Mouse (Mus musculus): ENCODE measurements around the gene Kcnma1. TPM values are rescaled to one million over a fixed set of nuclear protein-coding genes. Genes with fewer than 3 reads are reported as not detected.

Gene Kcnma1
- polyA plus RNA-seq, 1 experiment, result 4.9 TPM

DNA sequence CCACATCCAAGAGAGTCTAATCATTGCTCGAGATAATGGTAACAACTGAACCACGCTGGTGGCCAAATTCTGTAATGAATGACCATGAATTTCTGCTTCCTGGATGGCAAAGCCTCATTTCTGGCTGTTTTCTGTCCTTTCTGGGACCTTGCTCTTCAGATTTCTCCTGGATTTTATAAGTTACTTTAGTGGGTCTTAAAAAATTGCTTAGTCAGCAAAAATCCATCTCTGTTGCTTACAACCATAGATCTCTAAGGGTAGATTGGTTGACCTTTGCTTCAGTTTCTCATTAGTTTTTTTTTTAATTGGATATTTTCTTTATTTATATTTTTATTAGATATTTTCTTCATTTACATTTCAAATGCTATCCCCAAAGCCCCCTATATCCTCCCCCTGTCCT, 496.9 kb downstream of the Kcnma1 start:
- DNase-seq, result no peak
- no peak overlapping the region for H3K4me3 ChIP-seq (ENCODE audit: control insufficient read depth, insufficient read depth, low read length)
- no peak for TF ChIP-seq CTCF (IDR thresholded peaks at IDR 0.05; ENCODE audit: borderline replicate concordance, control insufficient read depth, extremely low read depth, insufficient read depth, low read length, poor library complexity)
- no peak for TF ChIP-seq POLR2A (IDR thresholded peaks at IDR 0.05; ENCODE audit: control insufficient read depth, extremely low read depth, insufficient read depth, low read length, poor library complexity)
- WGBS, result 94% methylated on average over 2 of the region's 2 CpGs
- H3K4me1 ChIP-seq (replicated peaks; ENCODE audit: control insufficient read depth, insufficient read depth, low read length), result no peaks in the 10 kb centered on the region
- H3K27ac ChIP-seq (ENCODE audit: control insufficient read depth, insufficient read depth, low read length), result no peak overlapping the region
- no peaks in the 10 kb centered on the region for H3K36me3 ChIP-seq (ENCODE audit: control insufficient read depth, insufficient read depth, low read length)
- no peaks in the 10 kb centered on the region for H3K27me3 ChIP-seq (ENCODE audit: control insufficient read depth, insufficient read depth, low read length)

DNA sequence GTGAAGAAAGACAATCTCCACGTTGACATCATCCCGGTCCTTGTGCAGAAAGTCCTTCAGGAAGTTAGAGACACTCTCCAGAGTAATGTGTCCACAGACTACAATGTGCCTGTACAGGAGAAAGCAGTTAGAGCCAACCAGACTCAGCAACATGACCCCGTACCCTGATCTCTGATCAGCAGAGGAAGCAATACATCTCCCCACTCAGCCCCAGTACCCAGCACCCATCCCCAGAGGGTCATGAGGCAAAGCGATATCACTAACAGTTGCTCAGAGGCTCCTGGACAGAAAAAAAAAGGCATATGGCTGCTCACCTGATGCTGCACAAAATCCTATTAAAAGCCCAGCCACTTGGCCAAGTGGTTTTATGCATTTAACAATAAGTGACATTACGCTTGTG, 504.5 kb downstream of the Kcnma1 start:
- Histone ChIP-seq H3K36me3 (ENCODE audit: control insufficient read depth, insufficient read depth, low read length) (no peaks in the 10 kb centered on the region), H3K4me3 (ENCODE audit: control insufficient read depth, insufficient read depth, low read length) (no peak overlapping the region), H3K27ac (ENCODE audit: control insufficient read depth, insufficient read depth, low read length) (no peak overlapping the region), H3K4me1 (replicated peaks; ENCODE audit: control insufficient read depth, insufficient read depth, low read length) (no peaks in the 10 kb centered on the region), H3K27me3 (ENCODE audit: control insufficient read depth, insufficient read depth, low read length) (no peaks in the 10 kb centered on the region)
- DNase-seq, result no peak
- TF ChIP-seq POLR2A (IDR thresholded peaks at IDR 0.05; ENCODE audit: control insufficient read depth, extremely low read depth, insufficient read depth, low read length, poor library complexity), result no peak
- no peak for TF ChIP-seq CTCF (IDR thresholded peaks at IDR 0.05; ENCODE audit: borderline replicate concordance, control insufficient read depth, extremely low read depth, insufficient read depth, low read length, poor library complexity)
- WGBS, result 80% methylated on average over 5 of the region's 5 CpGs

DNA sequence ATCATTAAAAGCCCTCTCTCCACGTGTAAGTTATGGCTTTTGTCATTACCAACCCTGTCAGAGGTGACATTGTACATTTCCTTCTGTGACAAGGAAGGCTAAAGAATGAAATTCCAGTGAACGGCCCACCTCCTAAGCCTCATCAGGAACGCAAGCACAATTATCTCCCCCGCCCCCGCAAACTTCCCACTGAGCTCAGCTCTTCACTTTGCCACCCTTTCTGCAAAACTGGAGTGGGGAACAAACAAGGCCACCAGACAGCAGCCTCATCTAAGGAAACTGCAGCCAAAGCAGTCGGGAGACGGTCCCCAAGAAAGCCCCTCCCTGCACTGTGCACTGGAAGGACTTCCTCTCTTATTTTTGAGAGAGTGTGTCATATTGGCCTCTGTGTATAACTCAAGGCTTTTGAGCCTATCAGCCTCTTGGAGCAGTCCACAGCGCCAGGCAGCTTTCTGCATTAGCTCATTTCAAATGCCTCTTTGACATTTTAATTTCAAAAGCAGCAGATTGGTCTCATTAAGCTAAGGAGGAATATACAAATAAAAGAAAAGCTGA, 512.0 kb downstream of the Kcnma1 start:
- Histone ChIP-seq H3K4me3 (ENCODE audit: control insufficient read depth, insufficient read depth, low read length) (no peak overlapping the region), H3K4me1 (replicated peaks; ENCODE audit: control insufficient read depth, insufficient read depth, low read length) (no peaks in the 10 kb centered on the region), H3K27me3 (ENCODE audit: control insufficient read depth, insufficient read depth, low read length) (no peaks in the 10 kb centered on the region), H3K27ac (ENCODE audit: control insufficient read depth, insufficient read depth, low read length) (no peak overlapping the region), H3K36me3 (ENCODE audit: control insufficient read depth, insufficient read depth, low read length) (no peaks in the 10 kb centered on the region)
- 52% methylated on average over 8 of the region's 8 CpGs for WGBS
- no peak for TF ChIP-seq POLR2A (IDR thresholded peaks at IDR 0.05; ENCODE audit: control insufficient read depth, extremely low read depth, insufficient read depth, low read length, poor library complexity)
- no peak for TF ChIP-seq CTCF (IDR thresholded peaks at IDR 0.05; ENCODE audit: borderline replicate concordance, control insufficient read depth, extremely low read depth, insufficient read depth, low read length, poor library complexity)
- DNase-seq, result no peak

DNA sequence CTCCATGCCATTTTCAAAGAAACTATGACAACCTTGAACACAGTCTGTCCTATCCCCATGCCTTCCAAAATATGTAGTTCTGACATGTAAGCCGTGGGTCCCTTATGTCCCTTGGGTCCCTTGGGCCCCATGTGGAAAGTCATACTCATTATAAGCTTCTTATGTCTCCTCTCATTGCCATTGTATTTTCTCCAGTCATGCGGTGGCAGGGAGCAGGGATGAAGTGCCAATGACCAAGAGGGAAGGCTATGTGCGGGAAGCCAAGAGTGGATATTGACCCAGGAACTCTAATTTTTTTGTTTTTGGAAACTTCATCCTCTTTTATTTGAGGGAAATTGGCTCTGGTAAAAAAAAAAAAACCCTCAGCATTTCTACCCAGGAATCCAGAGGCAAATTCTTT, 517.5 kb downstream of the Kcnma1 start:
- Histone ChIP-seq H3K4me3 (ENCODE audit: control insufficient read depth, insufficient read depth, low read length) (no peak overlapping the region), H3K36me3 (ENCODE audit: control insufficient read depth, insufficient read depth, low read length) (no peaks in the 10 kb centered on the region), H3K27me3 (ENCODE audit: control insufficient read depth, insufficient read depth, low read length) (no peaks in the 10 kb centered on the region), H3K4me1 (replicated peaks; ENCODE audit: control insufficient read depth, insufficient read depth, low read length) (no peaks in the 10 kb centered on the region), H3K27ac (ENCODE audit: control insufficient read depth, insufficient read depth, low read length) (no peak overlapping the region)
- 97% methylated on average over 3 of the region's 3 CpGs for WGBS
- TF ChIP-seq CTCF (IDR thresholded peaks at IDR 0.05; ENCODE audit: borderline replicate concordance, control insufficient read depth, extremely low read depth, insufficient read depth, low read length, poor library complexity) (no peak), POLR2A (IDR thresholded peaks at IDR 0.05; ENCODE audit: control insufficient read depth, extremely low read depth, insufficient read depth, low read length, poor library complexity) (no peak)
- DNase-seq, result no peak

DNA sequence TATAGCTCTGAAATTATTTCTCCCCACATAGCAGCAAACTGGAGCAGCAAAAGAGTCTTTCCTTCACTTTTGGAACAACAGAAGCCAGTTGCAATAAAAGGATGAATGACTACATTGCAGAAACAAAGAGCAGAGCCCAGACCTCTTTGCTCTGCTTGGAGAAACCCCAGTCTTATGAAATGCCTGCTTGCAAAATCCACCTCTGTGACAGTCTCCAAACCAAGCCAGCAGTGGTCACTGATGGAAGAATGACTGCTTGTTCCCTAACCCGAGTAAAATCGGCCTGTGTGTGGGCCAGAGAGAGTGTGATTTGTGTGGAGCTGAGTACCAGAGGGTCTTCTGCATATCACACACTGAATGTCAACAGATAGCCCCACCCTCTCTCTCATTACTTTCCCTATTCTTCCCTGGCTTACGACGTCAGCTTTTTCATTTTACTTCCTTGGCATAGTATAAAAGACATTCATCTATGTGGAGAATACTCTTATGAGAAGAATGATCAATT, 518.0 kb downstream of the Kcnma1 start:
- 81% methylated on average over 4 of the region's 4 CpGs for WGBS
- no peak for DNase-seq
- Histone ChIP-seq H3K27me3 (ENCODE audit: control insufficient read depth, insufficient read depth, low read length) (no peaks in the 10 kb centered on the region), H3K4me3 (ENCODE audit: control insufficient read depth, insufficient read depth, low read length) (no peak overlapping the region), H3K4me1 (replicated peaks; ENCODE audit: control insufficient read depth, insufficient read depth, low read length) (no peaks in the 10 kb centered on the region), H3K27ac (ENCODE audit: control insufficient read depth, insufficient read depth, low read length) (no peak overlapping the region), H3K36me3 (ENCODE audit: control insufficient read depth, insufficient read depth, low read length) (no peaks in the 10 kb centered on the region)
- TF ChIP-seq POLR2A (IDR thresholded peaks at IDR 0.05; ENCODE audit: control insufficient read depth, extremely low read depth, insufficient read depth, low read length, poor library complexity) (no peak), CTCF (IDR thresholded peaks at IDR 0.05; ENCODE audit: borderline replicate concordance, control insufficient read depth, extremely low read depth, insufficient read depth, low read length, poor library complexity) (no peak)

DNA sequence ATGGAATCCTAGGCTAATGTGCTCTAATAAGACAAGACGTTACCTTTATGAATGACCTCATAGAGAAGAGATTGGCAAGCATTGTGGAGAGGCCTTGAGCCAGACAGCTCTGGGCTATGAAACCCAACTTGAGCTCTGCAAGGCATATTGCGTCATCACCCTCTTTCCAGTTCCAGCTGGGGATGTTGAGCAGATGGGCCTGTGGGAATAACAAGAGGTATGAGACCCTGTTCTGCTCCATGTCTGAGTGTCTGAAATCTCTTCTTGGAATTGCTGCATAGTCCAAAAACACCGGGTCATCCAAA, 519.8 kb downstream of the Kcnma1 start:
- Histone ChIP-seq H3K4me3 (ENCODE audit: control insufficient read depth, insufficient read depth, low read length) (no peak overlapping the region), H3K36me3 (ENCODE audit: control insufficient read depth, insufficient read depth, low read length) (no peaks in the 10 kb centered on the region), H3K4me1 (replicated peaks; ENCODE audit: control insufficient read depth, insufficient read depth, low read length) (no peaks in the 10 kb centered on the region), H3K27ac (ENCODE audit: control insufficient read depth, insufficient read depth, low read length) (no peak overlapping the region), H3K27me3 (ENCODE audit: control insufficient read depth, insufficient read depth, low read length) (no peaks in the 10 kb centered on the region)
- 92% methylated on average over 3 of the region's 3 CpGs for WGBS
- TF ChIP-seq POLR2A (IDR thresholded peaks at IDR 0.05; ENCODE audit: control insufficient read depth, extremely low read depth, insufficient read depth, low read length, poor library complexity) (no peak), CTCF (IDR thresholded peaks at IDR 0.05; ENCODE audit: borderline replicate concordance, control insufficient read depth, extremely low read depth, insufficient read depth, low read length, poor library complexity) (no peak)
- no peak for DNase-seq
